22 mouse cellular contexts compared by ENCODE assay signal in genomic region chr4:44891344-44891743, GRCm38 (mm10).
DNase-seq lines count a peak whose midpoint lies in the region; ATAC-seq and TF ChIP-seq lines count a peak whose summit lies in the region.
"Had no signal": no experiment of that assay in that cellular context is flagged by ENCODE, and none has a peak within 500 bp of the region (broad histone marks: within the 10 kb centered on the region; RNA-seq: fewer than 3 reads in every experiment).

No protein-coding gene starts in this region.

- H3K4me1 ChIP-seq in kidney, postnatal 0 days (replicated peaks; ENCODE audit: insufficient read depth, low read length) = no peaks in the 10 kb centered on the region
- peaks cover 24% of the 10 kb centered on the region; the same call in 1 of the 2 replicates for H3K4me1 ChIP-seq in spleen, adult 2 months (ENCODE audit: control insufficient read depth, insufficient read depth, insufficient read length)
- H3K4me1 ChIP-seq: embryonic facial prominence, embryonic 13.5 days; embryonic facial prominence, embryonic 15.5 days; forebrain, embryonic 10.5 days; forebrain, embryonic 12.5 days had no signal

- H3K9me3 ChIP-seq in kidney, postnatal 0 days (replicated peaks; ENCODE audit: low read length) = no peaks in the 10 kb centered on the region
- H3K9me3 ChIP-seq: embryonic facial prominence, embryonic 13.5 days; embryonic facial prominence, embryonic 15.5 days; forebrain, embryonic 10.5 days; forebrain, embryonic 12.5 days had no signal

- no peak overlapping the region for H3K27ac ChIP-seq in kidney, postnatal 0 days
- H3K27ac ChIP-seq in spleen, adult 2 months (ENCODE audit: insufficient read depth, low read length) = peak overlapping the region; percentile 50
- H3K27ac ChIP-seq: embryonic facial prominence, embryonic 13.5 days; embryonic facial prominence, embryonic 15.5 days; forebrain, embryonic 10.5 days; forebrain, embryonic 12.5 days had no signal

- H3K36me3 ChIP-seq in kidney, postnatal 0 days (ENCODE audit: insufficient read depth, low read length) = 0 out of 2 replicates have a peak, but pooled peaks cover 4% of the 10 kb centered on the region
- peaks cover 8% of the 10 kb centered on the region for H3K36me3 ChIP-seq in spleen, adult 2 months (ENCODE audit: control insufficient read depth, insufficient read depth, low read length)

- TF ChIP-seq CTCF in kidney, postnatal 0 days (IDR thresholded peaks at IDR 0.05; ENCODE audit: low read depth) = no peak
- no peak for TF ChIP-seq CTCF in spleen, adult 2 months (IDR thresholded peaks at IDR 0.05; ENCODE audit: extremely low read depth, insufficient read depth, insufficient read length, insufficient replicate concordance)

- H3K9ac ChIP-seq in kidney, postnatal 0 days (ENCODE audit: low read depth, low read length) = no peak overlapping the region
- H3K9ac ChIP-seq: embryonic facial prominence, embryonic 13.5 days; embryonic facial prominence, embryonic 15.5 days; forebrain, embryonic 12.5 days had no signal

- no peak for ATAC-seq in kidney, postnatal 0 days (replicated peaks; ENCODE audit: low FRiP score, low read depth)
- ATAC-seq: forebrain, embryonic 14.5 days; forebrain, embryonic 16.5 days had no signal

- no peak for TF ChIP-seq POLR2A in spleen, adult 2 months (IDR thresholded peaks at IDR 0.05; ENCODE audit: low read depth, low read length)

- H3K4me2 ChIP-seq in kidney, postnatal 0 days (ENCODE audit: low read length) = no peak overlapping the region
- H3K4me2 ChIP-seq: embryonic facial prominence, embryonic 13.5 days; embryonic facial prominence, embryonic 15.5 days; forebrain, embryonic 12.5 days had no signal

- H3K27me3 ChIP-seq in kidney, postnatal 0 days (ENCODE audit: insufficient read depth, low read length) = no peaks in the 10 kb centered on the region
- H3K27me3 ChIP-seq in spleen, adult 2 months (ENCODE audit: control insufficient read depth, insufficient read depth, low read length) = no peaks in the 10 kb centered on the region
- H3K27me3 ChIP-seq: embryonic facial prominence, embryonic 13.5 days; embryonic facial prominence, embryonic 15.5 days; forebrain, embryonic 12.5 days had no signal

- 54% methylated on average over 6 of the region's 6 CpGs for WGBS in kidney, postnatal 0 days
- WGBS in spleen, adult 2 months = 45% methylated on average over 6 of the region's 6 CpGs

- DNase-seq in kidney, postnatal 0 days (ENCODE audit: low spot score) = peak; percentile 10
- no peak for DNase-seq in kidney, adult 8-10 months
- no peak for DNase-seq in spleen, adult 2 months (ENCODE audit: low read depth in 1 of 2, low spot score in 2 of 2)
- no peak for DNase-seq in spleen, postnatal 14 days (ENCODE audit: low spot score in 2 of 2)
- no peak for DNase-seq in urinary bladder, postnatal 10 days (ENCODE audit: low spot score)
- DNase-seq: adrenal gland, adult 2 months; adrenal gland, postnatal 10 days; adrenal gland, postnatal 25 days; cerebellum, adult 11 months; cerebellum, adult 18-20 months; cerebellum, adult 8-10 months; cerebellum, adult 9-11 months; cerebellum, postnatal 14 days; cerebellum, postnatal 36 days; embryo, embryonic 11 days had no signal

- no peak overlapping the region for H3K4me3 ChIP-seq in kidney, postnatal 0 days (replicated peaks; ENCODE audit: low read depth, low read length)
- H3K4me3 ChIP-seq in spleen, adult 2 months (ENCODE audit: extremely low read depth, insufficient read depth, insufficient read length) = no peak overlapping the region
- H3K4me3 ChIP-seq: embryonic facial prominence, embryonic 13.5 days; embryonic facial prominence, embryonic 15.5 days; erythroblast, embryonic 14.5 days; forebrain, embryonic 10.5 days; forebrain, embryonic 12.5 days had no signal
